Mouse (Mus musculus): ENCODE data around the gene Try10. TPM values are rescaled to one million over a fixed set of nuclear protein-coding genes. Genes with fewer than 3 reads are reported as not detected.

Gene Try10
- polyA plus RNA-seq (2017; shearing (Covaris generic)): not detected

GRCm38 (mm10) chr6:41353932-41354331, at the start of gene Try10:
Gene Try10 (plus strand): TSS chr6:41354105.

GRCm38 (mm10) chr6:41316741-41317140, 37.2 kb upstream of the Try10 start, which contains the start of gene Try5:
Gene Try5 (minus strand): TSS chr6:41316841.

GRCm38 (mm10) chr6:41377578-41377977, 23.7 kb downstream of the Try10 start, which contains the start of gene Prss3:
Gene Prss3 (minus strand): TSS chr6:41377678.

GRCm38 (mm10) chr6:41392056-41392455, 38.2 kb downstream of the Try10 start, which contains the start of gene Gm5771:
Gene Gm5771 (plus strand): TSS chr6:41392356.

Other genes starting within 250 kb of the Try10 start
- under 1 TPM in 1 of 2 experiments, not detected in 1; 0.64 TPM for gene Try4, start 51.8 kb upstream of the Try10 start, polyA plus RNA-seq (2017; shearing (Covaris generic))
- 1 to 10 TPM in 1 of 2 experiments, under 1 TPM in 1; 0.55 to 1.3 TPM for gene Try5, start 37.3 kb upstream of the Try10 start, polyA plus RNA-seq (2017; shearing (Covaris generic))
- gene Prss3, start 23.6 kb downstream of the Try10 start, polyA plus RNA-seq (2017; shearing (Covaris generic)): not detected
- gene Gm5771, start 38.3 kb downstream of the Try10 start, polyA plus RNA-seq (2017; shearing (Covaris generic)): not detected
- gene Gm10334, start 92.0 kb downstream of the Try10 start, polyA plus RNA-seq (2017; shearing (Covaris generic)): not detected
- gene Prss1, start 104.8 kb downstream of the Try10 start, polyA plus RNA-seq (2017; shearing (Covaris generic)): not detected
- gene Prss2, start 167.7 kb downstream of the Try10 start, polyA plus RNA-seq (2017; shearing (Covaris generic)): 1 to 10 TPM in 1 of 2 experiments, under 1 TPM in 1; 0.50 to 1.6 TPM